Mouse (Mus musculus) cerebellum, adult 11-12 months (tissue): ENCODE results near the gene Gmfg.
A peak's percentile ranks its signal among the peaks of the same experiment; 100 is the strongest.

Experiments used
- DNase-seq: peaks from one replicate; pipeline ENCODE4 v3.0.0; 2022

Gmfg gene

DNA sequence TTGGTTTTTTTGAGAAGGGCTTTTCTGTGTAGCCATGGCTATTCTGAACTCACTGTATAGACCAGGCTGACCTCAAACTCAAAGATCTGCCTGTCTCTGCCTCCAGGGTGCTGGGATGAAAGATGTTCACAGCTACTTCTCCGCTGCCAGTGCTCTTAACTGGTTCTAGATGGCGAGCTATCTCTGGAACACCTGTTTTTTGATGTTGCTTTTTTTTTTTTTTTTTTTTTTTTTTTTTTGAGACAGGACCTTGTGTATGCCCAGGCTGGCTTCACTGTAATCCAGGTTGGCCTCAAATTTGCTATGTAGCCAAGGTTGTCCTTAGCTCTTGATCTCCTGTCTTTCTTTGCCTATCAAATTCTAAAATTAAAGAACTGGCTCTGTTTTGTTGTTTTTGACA is 1.5 kb downstream of the Gmfg start:
- DNase-seq, result no peak

DNA sequence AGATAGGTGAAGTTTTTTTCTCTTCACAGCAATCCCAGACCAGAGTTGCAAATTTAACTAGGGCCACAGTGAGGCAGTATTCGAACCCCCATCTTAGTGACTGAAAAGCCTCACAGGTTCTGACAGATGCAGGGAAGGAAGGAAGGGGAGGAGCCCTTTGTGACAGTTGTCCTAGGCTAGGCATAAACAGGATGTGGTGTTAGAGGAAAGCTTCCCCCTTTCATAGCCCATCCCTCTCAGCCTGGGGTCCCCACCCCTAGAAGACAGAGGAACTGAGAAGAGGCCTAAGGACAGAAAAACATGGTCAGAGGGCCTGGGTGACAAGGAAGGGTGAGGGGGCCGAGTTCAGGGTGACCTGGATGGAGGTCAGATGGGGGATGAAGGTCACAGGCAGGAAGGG is 3.5 kb downstream of the Gmfg start:
- no peak for DNase-seq

GRCm38 (mm10) chr7:28441776-28442485 is 4.7 kb downstream of the Gmfg start:
- DNase-seq, result no peak

DNA sequence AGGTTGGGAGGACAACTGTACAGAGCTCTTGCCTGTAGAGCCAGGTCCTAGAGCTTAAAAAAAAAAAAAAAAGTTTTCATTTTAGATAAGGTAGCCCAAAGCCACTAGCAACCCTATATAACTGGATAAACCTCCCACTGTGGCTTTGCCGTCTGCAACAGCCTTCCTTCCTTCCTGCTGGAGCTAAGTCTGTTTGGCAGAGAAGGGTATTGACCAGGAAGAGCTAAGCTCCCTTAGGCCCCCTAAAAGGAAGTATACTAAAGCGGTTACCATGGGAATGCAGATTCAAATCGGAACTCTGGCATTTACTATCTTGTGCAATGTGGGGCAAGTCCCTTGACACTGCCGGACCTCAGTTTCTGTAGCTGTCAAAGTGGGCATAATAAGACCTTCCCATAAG is 5.4 kb downstream of the Gmfg start:
- no peak for DNase-seq

DNA sequence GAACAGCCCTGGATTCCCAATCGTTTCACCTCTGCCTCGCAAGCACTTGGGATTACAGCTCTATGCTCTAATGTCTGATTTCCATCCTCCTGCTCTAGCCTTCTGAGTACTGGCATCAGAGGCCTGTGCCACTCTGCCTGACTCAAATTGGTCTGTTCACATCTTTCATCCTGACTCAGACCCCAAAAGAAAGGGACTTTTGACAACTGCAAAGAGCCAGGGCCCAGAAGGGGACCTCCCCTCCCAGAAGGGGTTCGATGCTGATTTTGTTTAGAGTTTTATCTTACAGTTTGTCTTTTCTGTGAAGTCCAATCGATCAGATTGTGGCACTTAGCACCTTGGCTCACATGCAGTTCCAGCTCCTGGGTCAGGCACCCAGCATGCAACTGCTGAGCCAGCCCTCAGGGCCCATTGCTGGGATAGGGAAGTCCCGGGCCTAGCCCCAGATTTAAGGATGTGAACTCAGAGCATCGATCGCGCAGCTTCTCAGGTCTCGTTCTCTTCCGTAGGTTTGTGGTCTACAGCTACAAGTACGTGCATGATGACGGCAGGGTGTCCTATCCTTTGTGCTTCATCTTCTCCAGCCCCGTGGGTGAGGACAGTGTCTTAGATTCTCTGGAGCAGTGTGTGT is 7.2 kb downstream of the Gmfg start:
- DNase-seq, result no peak

- peak; percentile 66 for DNase-seq
These were observed 9.2 kb downstream of the Gmfg start for GRCm38 (mm10) chr7:28446446-28446845.

DNA sequence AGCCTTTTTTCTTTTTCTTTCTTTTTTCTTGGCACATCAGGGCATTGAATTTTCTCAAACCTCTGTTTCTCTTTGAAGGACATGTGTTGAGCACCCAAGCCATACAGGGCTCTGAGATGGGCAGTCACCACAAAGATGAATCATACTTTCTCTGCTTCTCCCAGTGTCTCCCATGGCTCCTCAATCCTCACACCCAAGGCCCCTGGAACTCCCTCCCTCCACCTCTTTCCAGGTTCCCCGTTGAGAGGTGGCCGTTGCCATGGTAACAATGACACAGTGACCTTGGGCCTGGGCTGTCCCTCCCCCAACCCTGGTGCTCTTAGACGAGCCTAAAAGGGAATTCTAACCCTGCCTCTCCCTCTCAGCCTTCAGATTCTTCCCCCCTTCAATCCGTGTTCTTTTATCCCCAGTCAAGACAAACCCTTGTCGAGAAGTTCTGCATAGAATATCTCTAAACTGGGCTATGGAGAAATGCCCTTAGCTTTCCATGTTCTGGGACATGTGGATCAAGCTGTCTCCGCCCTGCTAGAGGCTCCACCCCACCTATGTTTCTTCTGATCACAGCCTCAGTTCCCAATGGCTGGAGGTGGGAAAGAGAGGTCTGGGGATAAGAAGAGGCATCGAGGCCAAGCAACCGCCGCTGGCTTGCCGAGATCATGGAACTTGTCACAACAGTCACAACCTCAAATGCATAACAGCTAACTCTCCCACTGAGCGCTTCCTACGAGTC is 10.0 kb downstream of the Gmfg start:
- DNase-seq, result no peak

- DNase-seq, result no peak
These were observed 10.9 kb downstream of the Gmfg start for GRCm38 (mm10) chr7:28447865-28448820.

DNA sequence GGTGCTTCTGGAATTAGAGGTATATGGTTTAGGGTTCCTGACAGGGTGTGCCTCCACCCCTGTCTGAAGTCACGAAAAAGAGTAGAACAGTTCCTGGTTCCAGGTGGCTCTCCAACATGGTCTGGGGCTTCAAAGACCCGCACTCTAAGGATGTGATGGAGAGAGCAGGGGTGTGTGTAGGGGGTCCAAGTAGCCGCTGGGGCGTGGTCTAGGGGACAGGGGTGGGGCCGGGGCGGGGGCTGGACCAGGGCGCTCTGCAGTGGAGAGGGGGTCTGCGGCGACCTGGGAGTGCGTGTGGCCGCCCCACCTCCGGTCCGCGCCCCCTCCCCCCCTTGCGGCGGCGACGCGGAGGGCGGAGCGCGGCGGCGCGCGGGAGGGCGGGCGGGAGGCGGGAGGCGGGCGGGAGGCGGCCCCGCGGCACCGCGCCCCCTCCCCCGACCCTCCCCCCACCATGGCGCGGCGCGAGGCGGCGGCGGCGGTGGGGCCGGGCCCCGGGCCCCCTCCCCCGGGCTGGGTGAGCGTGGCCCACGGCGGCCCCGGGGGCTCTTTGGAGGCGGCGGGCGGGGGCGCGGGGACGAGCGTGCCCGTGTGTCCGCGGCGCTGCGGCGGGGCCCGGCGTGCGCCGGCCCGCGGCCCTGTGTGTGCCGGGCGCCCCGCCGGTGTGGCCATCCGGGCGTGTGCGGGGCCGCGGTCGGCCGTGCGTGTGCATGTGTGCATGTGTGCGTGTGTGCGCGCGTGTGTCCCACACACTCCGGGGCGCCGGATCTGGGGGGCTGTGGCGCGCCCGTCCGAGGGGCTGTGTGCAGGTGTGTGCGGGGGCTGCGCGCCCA is 14.5 kb downstream of the Gmfg start, which contains the start of gene Lrfn1:
Gene Lrfn1 (plus strand): TSS at position 450 of the 830 bp plus-strand sequence.
- DNase-seq, result peak; percentile 62

DNA sequence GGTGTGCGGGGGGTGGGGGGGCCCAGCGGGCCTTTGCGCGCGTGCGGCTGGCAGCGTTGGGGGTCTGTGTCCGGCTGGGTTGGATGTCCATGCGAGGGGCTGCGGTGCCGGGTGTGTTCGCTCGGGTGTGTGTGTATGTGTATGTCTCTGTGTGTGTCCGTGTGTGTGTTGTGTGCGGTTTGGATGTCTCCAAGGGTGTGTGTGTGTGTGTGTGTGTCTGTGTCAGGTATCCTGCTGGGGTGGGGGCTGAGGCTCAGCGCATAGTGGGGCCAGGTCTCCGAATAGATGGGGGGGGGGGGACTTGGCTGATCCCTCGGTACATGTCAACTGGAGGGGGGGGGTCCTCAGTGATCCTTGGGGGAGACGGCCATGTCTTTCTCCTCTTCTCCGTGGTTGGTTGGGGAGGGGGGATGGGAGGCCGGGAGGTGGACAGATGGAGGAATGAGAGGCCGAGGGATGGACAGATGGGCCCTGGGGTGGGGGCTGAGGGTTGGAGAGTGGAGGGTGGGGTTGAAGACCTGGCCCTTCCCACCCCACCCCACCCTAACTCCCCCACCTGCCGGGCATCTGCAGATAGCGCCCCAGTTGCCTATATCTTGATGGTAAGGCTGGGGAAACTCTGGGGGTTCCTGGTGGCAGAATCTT is 15.2 kb downstream of the Gmfg start:
- no peak for DNase-seq

DNA sequence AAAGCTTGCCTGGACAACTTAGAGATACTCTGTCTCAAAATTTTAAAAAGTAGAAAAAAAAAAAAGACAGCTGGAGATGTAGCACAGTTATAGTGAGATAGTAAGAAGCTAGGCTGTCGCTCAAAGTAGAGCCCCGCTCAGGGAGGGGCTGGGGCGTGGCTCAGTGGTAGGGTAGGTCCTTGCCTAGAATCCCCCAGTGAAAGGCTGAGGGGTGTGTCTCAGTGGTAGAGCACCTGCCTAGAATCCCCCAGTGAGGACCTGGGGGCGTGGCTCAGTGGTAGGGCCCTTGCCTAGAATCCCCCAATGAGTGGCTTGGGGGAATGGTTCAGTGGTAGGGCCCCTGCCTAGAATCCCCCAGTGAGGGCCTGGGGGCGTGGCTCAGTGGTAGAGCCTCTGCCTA is 23.1 kb downstream of the Gmfg start:
- DNase-seq, result no peak

DNA sequence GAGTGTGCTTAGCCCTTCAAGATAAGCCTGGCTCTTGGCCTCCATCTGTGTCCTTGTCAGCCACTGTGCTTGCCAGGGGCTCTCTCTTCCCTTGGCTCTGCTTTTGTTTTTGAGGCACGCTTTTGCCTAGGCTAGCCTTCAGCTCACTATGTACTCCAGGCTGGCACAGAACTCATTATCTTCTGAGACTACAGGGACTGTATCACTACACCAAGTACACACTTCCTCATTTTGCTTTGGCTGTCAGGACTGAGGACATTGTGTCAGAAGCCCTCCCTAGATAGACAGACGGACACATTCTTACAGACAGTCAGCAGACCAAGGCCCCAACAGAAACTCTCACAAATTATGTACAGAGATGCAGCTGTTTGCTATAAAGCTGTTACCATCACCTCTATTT is 25.5 kb downstream of the Gmfg start:
- no peak for DNase-seq

GRCm38 (mm10) chr7:28464416-28465212 is 27.4 kb downstream of the Gmfg start:
- peak; percentile 94 for DNase-seq

- DNase-seq, result no peak
These were observed 29.5 kb downstream of the Gmfg start for GRCm38 (mm10) chr7:28466721-28467212.

DNA sequence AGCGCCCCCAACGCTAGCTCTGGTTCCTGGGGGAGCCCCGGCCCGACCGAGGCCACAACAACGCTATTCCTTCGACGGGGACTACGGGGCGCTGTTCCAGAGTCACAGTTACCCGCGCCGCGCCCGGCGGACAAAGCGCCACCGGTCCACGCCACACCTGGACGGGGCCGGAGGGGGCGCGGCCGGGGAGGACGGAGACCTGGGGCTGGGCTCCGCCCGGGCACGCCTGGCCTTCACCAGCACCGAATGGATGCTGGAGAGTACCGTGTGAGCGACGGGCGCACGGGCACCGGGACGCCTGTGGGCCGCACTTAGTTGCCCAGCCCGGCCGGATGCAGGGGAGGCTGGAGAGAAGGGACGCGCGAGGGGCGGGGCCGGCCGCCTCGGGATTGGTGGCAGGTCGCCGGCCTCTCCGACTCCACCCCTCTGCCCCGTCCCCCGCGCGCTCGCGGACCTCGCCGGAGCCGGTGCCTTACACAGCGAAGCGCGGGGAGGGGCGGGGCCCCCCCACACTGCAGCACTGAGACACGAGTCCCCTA is 30.0 kb downstream of the Gmfg start:
- no peak for DNase-seq

DNA sequence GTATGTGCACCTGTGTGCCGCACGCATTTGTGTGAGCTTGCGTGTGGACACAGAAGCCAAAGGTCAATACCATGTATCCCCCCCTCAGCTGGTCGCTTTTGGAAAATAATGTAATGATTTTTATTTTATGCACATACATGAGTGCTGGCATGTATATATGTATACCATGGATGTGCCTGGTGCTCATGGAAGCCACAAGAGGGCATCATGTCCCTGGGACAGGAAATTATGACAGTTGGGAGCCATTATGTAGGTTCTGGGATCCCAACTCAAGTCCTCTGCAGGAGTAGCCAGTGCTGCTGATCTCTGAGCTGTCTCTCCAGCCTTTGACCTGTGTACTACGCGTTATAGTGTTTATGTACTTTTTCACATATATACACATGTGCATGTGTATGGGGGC is 38.9 kb downstream of the Gmfg start:
- DNase-seq, result no peak

DNA sequence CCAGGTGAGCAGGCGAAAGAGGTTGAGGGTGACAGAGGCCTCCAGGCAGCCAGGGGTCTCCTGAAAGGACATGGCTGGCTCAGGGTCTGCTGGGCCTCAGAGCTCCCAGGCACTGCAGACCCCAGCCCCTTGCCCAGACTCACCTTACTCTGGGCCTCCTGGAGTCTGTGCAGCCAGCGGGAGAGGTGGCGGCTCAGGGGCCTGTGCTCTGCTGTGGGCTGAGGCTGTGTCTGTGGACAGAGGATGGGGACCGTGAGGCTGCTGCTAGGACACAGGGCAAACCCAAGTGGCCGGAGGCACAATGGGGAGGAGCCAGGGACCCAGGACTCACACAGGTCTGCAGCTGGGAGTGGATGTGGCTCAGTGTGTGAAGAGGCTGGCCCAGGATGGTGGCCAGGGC is 40.1 kb downstream of the Gmfg start:
- DNase-seq, result no peak

- DNase-seq, result no peak
These were observed 41.6 kb downstream of the Gmfg start for GRCm38 (mm10) chr7:28478854-28479253.

DNA sequence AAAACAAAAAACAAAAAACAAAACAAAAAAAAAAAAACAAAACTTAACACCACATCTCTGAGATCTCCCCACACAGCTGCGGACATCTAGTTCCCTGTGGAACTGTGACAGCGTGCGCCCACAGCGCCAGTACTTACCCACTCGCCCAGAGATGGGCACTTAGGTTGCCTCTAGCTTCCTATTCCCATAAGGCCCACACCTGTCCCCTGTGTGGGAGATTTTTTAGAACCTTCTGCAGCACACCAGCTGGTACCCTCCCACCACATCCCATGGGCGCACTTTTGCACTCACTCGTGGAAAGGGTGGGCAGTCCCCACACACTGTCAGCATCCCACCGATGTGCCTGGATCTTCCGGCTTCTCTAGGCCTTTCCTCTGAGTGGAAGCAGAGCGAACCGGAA is 45.6 kb downstream of the Gmfg start:
- DNase-seq, result no peak

- DNase-seq, result no peak
These were observed 46.9 kb downstream of the Gmfg start for GRCm38 (mm10) chr7:28484192-28484591.
